Mouse (Mus musculus): ENCODE measurements around the gene Gon4l. TPM values are rescaled to one million over a fixed set of nuclear protein-coding genes. Genes with fewer than 3 reads are reported as not detected.

Gon4l gene
- polyA plus RNA-seq, 1 experiment from 2014 or later, result 9.2 TPM

DNA sequence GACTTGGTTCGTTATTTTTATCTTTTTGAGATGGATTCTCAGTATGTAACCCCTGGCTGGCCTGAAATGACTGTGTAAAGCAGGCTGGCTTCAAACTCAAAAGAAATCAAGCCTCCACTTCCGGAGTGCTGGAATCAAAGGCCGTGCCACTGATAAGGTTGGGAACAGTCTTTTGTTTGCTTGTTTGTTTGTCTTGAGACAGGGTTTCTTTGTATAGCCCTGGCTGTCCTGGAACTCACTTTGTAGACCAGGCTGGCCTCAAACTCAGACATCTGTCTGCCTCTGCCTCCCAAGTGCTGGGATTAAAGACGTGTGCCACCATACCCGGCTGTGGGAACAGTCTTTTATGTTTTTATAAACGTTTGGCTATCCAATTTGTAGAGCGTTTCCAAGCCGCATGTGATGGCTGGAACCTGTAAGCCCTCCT, 79.4 kb downstream of the Gon4l start:
- ATAC-seq (ENCODE audit: borderline replicate concordance, extremely low read depth, low FRiP score, low TSS enrichment), result no peak
- 19% methylated on average over 8 of the region's 8 CpGs for WGBS

DNA sequence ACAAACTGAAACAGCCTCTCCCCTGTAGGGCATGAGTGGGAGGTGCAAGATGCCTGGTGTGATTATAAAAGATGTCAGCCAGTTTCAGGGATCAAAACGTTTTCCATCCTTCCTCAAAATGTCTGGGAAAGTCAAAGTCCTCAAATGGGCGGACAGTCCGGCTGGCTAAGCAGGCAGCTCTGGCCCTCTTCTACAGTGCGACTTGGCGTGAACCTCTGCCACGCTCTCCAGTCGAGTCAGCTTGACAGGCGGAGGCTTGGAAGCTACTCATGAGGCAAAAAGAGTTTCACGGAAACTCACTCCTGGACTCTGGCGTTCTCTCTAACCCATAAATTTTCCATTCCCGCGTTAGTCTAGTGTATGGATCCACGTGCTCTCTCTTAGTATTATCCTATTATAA, 84.0 kb downstream of the Gon4l start:
- 72% methylated on average over 13 of the region's 13 CpGs for WGBS
- Histone ChIP-seq H3K4me1 (peaks cover 6% of the 10 kb centered on the region), H3K27ac (no peak overlapping the region), H3K9me3 (no peaks in the 10 kb centered on the region), H3K9ac (no peak overlapping the region), H3K27me3 (no peaks in the 10 kb centered on the region), H3K36me3 (peaks cover 32% of the 10 kb centered on the region), H3K4me2 (no peak overlapping the region), H3K4me3 (no peak overlapping the region)
- no peak for ATAC-seq (ENCODE audit: borderline replicate concordance, extremely low read depth, low FRiP score, low TSS enrichment)

More for the DNA sequence above, 79.4 kb downstream of the Gon4l start:
- Histone ChIP-seq H3K27me3 (no peaks in the 10 kb centered on the region), H3K27ac (peak overlapping the region; percentile 88), H3K4me3 (peak overlapping the region; percentile 68), H3K4me1 (peaks cover 13% of the 10 kb centered on the region), H3K9ac (peak overlapping the region; percentile 67), H3K36me3 (peaks cover 28% of the 10 kb centered on the region), H3K9me3 (no peaks in the 10 kb centered on the region), H3K4me2 (peak overlapping the region; percentile 64)

DNA sequence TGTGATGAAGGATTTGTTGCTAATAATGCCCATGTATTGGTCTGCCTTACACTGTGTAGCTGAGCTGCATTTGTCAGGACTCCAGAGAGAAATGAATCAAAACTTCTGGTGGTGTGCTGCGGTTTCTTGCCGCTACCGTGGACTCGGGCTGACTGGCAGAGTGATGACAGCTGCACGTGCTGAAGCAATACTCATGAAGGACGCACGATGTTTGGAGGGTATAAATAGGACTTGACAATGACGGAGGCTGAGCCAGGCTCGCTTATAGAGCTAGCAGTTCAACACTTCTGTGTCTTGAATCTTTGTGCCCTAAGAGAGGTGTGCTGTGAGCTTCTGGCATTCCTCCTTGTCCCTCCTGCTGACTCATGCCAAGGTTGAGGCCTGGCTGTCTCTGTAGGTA, 86.4 kb downstream of the Gon4l start:
- Histone ChIP-seq H3K27me3 (no peaks in the 10 kb centered on the region), H3K9me3 (no peaks in the 10 kb centered on the region), H3K4me2 (no peak overlapping the region), H3K4me1 (no peaks in the 10 kb centered on the region), H3K9ac (no peak overlapping the region), H3K27ac (no peak overlapping the region), H3K36me3 (peaks cover 55% of the 10 kb centered on the region), H3K4me3 (no peak overlapping the region)
- ATAC-seq (ENCODE audit: borderline replicate concordance, extremely low read depth, low FRiP score, low TSS enrichment), result no peak
- WGBS, result 94% methylated on average over 9 of the region's 9 CpGs

- ATAC-seq (ENCODE audit: borderline replicate concordance, extremely low read depth, low FRiP score, low TSS enrichment), result no peak
- H3K4me2 ChIP-seq, result no peak overlapping the region
- H3K36me3 ChIP-seq, result peaks cover 82% of the 10 kb centered on the region
- no peaks in the 10 kb centered on the region for H3K27me3 ChIP-seq
- no peak overlapping the region for H3K4me3 ChIP-seq
- 82% methylated on average over 8 of the region's 8 CpGs for WGBS
- H3K27ac ChIP-seq, result no peak overlapping the region
- no peaks in the 10 kb centered on the region for H3K4me1 ChIP-seq
- H3K9me3 ChIP-seq, result no peaks in the 10 kb centered on the region
- no peak overlapping the region for H3K9ac ChIP-seq
These were observed 89.1 kb downstream of the Gon4l start for GRCm38 (mm10) chr3:88923989-88924591.

DNA sequence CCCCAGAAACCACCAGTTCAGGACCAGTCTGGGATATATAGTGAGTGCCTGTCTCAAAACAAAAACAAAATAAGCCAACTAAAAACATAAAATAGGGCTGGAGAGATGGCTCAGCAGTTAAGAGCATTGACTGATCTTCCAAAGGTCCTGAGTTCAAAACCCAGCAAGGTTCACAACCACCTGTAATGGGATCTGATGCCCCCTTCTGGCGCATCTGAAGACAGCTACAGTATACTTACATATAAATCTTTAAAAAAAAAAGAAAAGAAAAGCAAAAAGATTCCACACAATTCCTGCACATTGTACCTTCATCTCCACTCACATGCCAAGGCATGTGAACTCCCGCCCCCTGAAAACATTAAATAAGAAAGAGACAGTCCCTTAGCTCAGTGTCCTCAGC, 90.6 kb downstream of the Gon4l start:
- H3K36me3 ChIP-seq, result peaks cover 96% of the 10 kb centered on the region
- ATAC-seq (ENCODE audit: borderline replicate concordance, extremely low read depth, low FRiP score, low TSS enrichment), result no peak

GRCm38 (mm10) chr3:88929501-88929900, 94.5 kb downstream of the Gon4l start:
- no peak overlapping the region for H3K4me3 ChIP-seq
- peaks cover 96% of the 10 kb centered on the region for H3K36me3 ChIP-seq
- H3K9ac ChIP-seq, result no peak overlapping the region
- H3K4me1 ChIP-seq, result no peaks in the 10 kb centered on the region
- no peak overlapping the region for H3K4me2 ChIP-seq
- H3K9me3 ChIP-seq, result no peaks in the 10 kb centered on the region
- 83% methylated on average over 3 of the region's 3 CpGs for WGBS
- H3K27me3 ChIP-seq, result no peaks in the 10 kb centered on the region
- ATAC-seq (ENCODE audit: borderline replicate concordance, extremely low read depth, low FRiP score, low TSS enrichment), result no peak
- H3K27ac ChIP-seq, result no peak overlapping the region

More for the DNA sequence above, 90.6 kb downstream of the Gon4l start:
- Histone ChIP-seq H3K27me3 (no peaks in the 10 kb centered on the region), H3K27ac (no peak overlapping the region), H3K9me3 (no peaks in the 10 kb centered on the region), H3K4me3 (no peak overlapping the region), H3K4me2 (no peak overlapping the region), H3K4me1 (no peaks in the 10 kb centered on the region), H3K9ac (no peak overlapping the region)
- WGBS, result 92% methylated on average over 2 of the region's 2 CpGs

- no peaks in the 10 kb centered on the region for H3K9me3 ChIP-seq
- H3K27me3 ChIP-seq, result no peaks in the 10 kb centered on the region
- no peaks in the 10 kb centered on the region for H3K4me1 ChIP-seq
- 93% methylated on average over 10 of the region's 10 CpGs for WGBS
- peaks cover 55% of the 10 kb centered on the region for H3K36me3 ChIP-seq
- H3K27ac ChIP-seq, result no peak overlapping the region
- no peak overlapping the region for H3K9ac ChIP-seq
- ATAC-seq (ENCODE audit: borderline replicate concordance, extremely low read depth, low FRiP score, low TSS enrichment), result no peak
- no peak overlapping the region for H3K4me2 ChIP-seq
- H3K4me3 ChIP-seq, result no peak overlapping the region
These were observed 104.0 kb downstream of the Gon4l start for GRCm38 (mm10) chr3:88939071-88939470.

- 78% methylated on average over 3 of the region's 3 CpGs for WGBS
- no peak overlapping the region for H3K9ac ChIP-seq
- H3K4me3 ChIP-seq, result no peak overlapping the region
- peaks cover 49% of the 10 kb centered on the region for H3K36me3 ChIP-seq
- H3K27ac ChIP-seq, result no peak overlapping the region
- H3K9me3 ChIP-seq, result no peaks in the 10 kb centered on the region
- no peak overlapping the region for H3K4me2 ChIP-seq
- no peaks in the 10 kb centered on the region for H3K27me3 ChIP-seq
- ATAC-seq (ENCODE audit: borderline replicate concordance, extremely low read depth, low FRiP score, low TSS enrichment), result no peak
- no peaks in the 10 kb centered on the region for H3K4me1 ChIP-seq
These were observed 104.7 kb downstream of the Gon4l start for GRCm38 (mm10) chr3:88939749-88940148.

GRCm38 (mm10) chr3:88942316-88942880, 107.4 kb downstream of the Gon4l start:
- Histone ChIP-seq H3K27me3 (no peaks in the 10 kb centered on the region), H3K27ac (no peak overlapping the region), H3K4me3 (no peak overlapping the region), H3K4me2 (no peak overlapping the region), H3K36me3 (peaks cover 35% of the 10 kb centered on the region), H3K9me3 (no peaks in the 10 kb centered on the region), H3K9ac (no peak overlapping the region), H3K4me1 (no peaks in the 10 kb centered on the region)
- 89% methylated on average over 10 of the region's 10 CpGs for WGBS
- ATAC-seq (ENCODE audit: borderline replicate concordance, extremely low read depth, low FRiP score, low TSS enrichment), result no peak

DNA sequence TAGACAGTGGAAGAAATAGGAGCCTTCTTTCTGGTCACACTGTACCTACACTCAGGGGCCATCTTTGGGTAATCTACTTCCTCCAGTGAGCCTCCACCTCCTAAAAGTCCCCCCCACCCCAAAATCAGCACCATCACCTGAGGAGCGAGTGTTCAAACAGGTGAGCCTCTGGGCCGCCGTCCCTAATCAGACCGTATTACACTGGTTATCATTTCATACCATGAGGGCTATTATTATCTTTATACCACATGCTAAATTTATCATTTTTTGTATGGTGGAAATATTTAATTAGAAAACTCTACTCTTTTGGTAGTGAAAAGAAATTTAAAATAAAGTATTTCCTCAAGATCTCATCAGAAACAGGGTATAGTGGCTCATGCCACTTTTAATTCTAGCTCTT, 109.1 kb downstream of the Gon4l start:
- H3K9ac ChIP-seq, result no peak overlapping the region
- WGBS, result 87% methylated on average over 4 of the region's 4 CpGs
- H3K27ac ChIP-seq, result no peak overlapping the region
- H3K9me3 ChIP-seq, result no peaks in the 10 kb centered on the region
- H3K4me3 ChIP-seq, result no peak overlapping the region
- H3K27me3 ChIP-seq, result no peaks in the 10 kb centered on the region
- peaks cover 24% of the 10 kb centered on the region for H3K36me3 ChIP-seq
- no peak overlapping the region for H3K4me2 ChIP-seq
- peaks cover 12% of the 10 kb centered on the region for H3K4me1 ChIP-seq
- ATAC-seq (ENCODE audit: borderline replicate concordance, extremely low read depth, low FRiP score, low TSS enrichment), result no peak

GRCm38 (mm10) chr3:88949786-88950575, 115.0 kb downstream of the Gon4l start:
- peak; percentile 93 for ATAC-seq (ENCODE audit: borderline replicate concordance, extremely low read depth, low FRiP score, low TSS enrichment)
- peaks cover 25% of the 10 kb centered on the region for H3K4me1 ChIP-seq
- H3K9me3 ChIP-seq, result no peaks in the 10 kb centered on the region
- no peaks in the 10 kb centered on the region for H3K36me3 ChIP-seq
- peak overlapping the region; percentile 97 for H3K4me3 ChIP-seq
- H3K9ac ChIP-seq, result peak overlapping the region; percentile 97
- H3K27me3 ChIP-seq, result no peaks in the 10 kb centered on the region
- peak overlapping the region; percentile 99 for H3K27ac ChIP-seq
- WGBS, result under 1% methylated on average over 67 of the region's 92 CpGs
- H3K4me2 ChIP-seq, result peak overlapping the region; percentile 71
